Mouse (Mus musculus) Muller cell, postnatal 12 days (primary cell): ENCODE results near the gene Sox10.

ENCODE experiments used
- DNase-seq: peaks from one replicate; pipeline ENCODE4 v3.0.0-alpha.2; 2015; ENCODE audit errors: inconsistent ontology term

Sox10 gene

GRCm38 (mm10) chr15:79162301-79162700, 2.7 kb downstream of the Sox10 start:
- DNase-seq = no peak

- no peak for DNase-seq
Observed at GRCm38 (mm10) chr15:79155572-79155971, 9.5 kb downstream of the Sox10 start.

GRCm38 (mm10) chr15:79152709-79153108, 12.3 kb downstream of the Sox10 start:
- no peak for DNase-seq

DNA sequence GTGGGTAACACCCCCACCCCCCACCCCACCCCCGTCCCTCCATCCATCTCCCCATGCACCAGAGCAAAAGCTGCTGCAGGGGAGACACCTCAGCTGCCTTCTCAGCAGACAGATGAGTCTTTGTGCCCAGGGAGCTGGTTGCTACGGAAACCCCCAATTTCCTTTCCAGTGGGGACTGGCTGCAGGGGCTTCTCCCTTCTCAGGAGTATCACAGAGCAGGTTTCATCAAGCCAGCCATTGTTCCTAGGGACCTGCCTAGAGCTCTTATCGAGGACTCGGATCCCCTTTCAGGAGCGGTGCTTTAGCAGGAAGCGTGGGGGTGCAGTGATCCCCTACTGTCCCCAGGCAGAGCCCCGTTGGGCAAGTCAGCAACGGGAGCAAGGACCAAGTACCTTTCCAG, 13.2 kb downstream of the Sox10 start:
- DNase-seq = no peak

GRCm38 (mm10) chr15:79148533-79148932, 16.5 kb downstream of the Sox10 start:
- DNase-seq = peak; percentile 53

- no peak for DNase-seq
Observed at GRCm38 (mm10) chr15:79145522-79145921, 19.5 kb downstream of the Sox10 start.

- DNase-seq = no peak
Observed at GRCm38 (mm10) chr15:79144021-79144420, 21.0 kb downstream of the Sox10 start.

- DNase-seq = no peak
Observed at GRCm38 (mm10) chr15:79143316-79143715, 21.7 kb downstream of the Sox10 start.

DNA sequence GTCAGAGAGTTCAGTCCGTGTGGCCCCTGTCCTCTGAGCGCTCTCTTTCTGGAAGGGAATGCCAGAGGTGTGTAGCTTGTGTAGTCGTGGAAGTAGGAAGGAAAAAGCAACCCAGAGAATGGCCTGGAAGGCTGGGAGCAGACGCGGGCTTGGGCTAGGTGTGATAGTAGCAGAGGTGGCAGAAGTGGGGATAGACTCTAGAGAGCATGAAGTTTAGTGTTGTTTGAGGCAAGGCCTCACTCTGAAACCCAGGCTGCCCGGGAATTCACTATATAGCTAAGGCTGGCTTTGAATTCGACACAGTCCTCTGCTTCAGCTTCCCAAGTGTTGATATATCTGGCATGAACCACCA, 23.5 kb downstream of the Sox10 start:
- no peak for DNase-seq

DNA sequence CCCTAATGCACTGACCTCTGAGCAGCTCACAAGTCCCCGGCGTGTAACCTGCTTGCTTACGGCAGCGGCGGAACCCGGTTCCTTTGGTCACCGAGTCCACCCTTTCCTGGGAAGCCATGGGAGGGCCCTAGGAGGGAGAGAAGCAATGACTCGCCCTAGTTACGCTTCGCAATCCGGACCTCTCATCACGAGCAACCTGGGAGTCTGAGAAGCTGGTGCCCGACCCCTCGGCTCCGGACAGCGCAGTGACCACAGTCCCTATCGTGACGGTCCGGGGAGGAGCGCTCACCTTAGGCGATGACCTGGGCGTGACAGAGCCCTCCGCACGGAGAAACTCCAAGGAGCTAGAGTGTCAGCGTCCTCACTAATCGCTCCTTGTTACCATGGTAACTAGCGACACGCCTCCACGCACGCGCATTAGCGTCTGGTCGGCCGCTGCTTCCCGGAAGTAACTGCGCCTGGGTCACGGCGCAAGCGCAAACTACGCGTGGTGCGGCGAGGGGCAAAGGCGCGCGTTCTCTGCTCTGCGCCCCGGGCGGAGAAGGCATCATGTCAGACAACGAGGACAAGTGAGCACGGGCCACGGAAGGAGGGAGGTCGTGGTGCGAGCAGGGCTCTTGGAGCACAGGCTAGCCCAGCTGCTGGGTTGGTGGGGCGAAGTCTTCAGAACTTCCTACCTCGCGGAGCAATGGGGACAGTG, 24.0 kb downstream of the Sox10 start, which contains the start of the genes Polr2f and 1700088E04Rik:
TSS of gene Polr2f (plus strand) at position 144 of the 700 bp plus-strand sequence.
TSS of gene 1700088E04Rik (minus strand) at position 388 of the 700 bp plus-strand sequence.
- peak; percentile 91 for DNase-seq

- no peak for DNase-seq
Observed at GRCm38 (mm10) chr15:79139640-79140039, 25.4 kb downstream of the Sox10 start.

DNA sequence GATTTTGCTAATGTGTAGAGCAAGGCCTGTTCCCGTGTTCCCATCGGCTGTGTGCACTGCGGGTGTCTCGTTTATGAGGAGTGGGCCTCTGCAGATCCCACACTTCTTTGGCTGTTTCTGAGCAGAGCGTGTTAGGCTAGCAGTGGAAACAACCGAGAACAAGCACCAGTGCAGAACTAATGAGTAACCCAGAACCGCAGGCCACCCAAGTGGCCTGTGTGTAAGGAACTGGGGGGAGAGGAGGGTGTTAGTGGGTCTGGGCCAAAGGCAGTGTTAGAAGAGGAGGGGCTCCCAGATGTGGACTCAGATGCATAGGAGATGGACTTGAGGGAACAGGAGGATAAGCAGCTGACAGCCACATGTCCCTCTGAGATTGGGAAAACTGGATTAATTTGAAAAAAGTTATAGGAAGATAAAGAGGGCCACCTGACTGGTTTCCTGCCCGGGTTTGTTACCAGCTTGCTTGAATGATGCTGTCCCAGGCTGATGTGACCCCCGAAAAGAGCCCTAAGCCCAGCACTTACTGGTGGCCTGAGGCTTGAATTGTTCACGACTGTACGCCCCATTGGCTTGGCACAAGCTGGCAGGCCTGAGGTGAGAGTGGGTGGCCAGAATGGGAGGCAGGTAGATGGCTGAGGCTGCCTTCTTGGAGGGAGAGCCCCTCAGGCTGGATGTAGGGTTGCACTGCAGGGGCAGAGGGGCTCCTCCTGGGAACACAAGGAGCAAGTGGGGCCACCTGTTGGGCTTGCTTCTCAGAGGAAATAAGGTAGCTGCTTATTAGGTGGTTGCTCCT, 29.1 kb downstream of the Sox10 start:
- no peak for DNase-seq

- no peak for DNase-seq
Observed at GRCm38 (mm10) chr15:79135332-79135731, 29.7 kb downstream of the Sox10 start.

- no peak for DNase-seq
Observed at GRCm38 (mm10) chr15:79134496-79135270, 30.4 kb downstream of the Sox10 start.

DNA sequence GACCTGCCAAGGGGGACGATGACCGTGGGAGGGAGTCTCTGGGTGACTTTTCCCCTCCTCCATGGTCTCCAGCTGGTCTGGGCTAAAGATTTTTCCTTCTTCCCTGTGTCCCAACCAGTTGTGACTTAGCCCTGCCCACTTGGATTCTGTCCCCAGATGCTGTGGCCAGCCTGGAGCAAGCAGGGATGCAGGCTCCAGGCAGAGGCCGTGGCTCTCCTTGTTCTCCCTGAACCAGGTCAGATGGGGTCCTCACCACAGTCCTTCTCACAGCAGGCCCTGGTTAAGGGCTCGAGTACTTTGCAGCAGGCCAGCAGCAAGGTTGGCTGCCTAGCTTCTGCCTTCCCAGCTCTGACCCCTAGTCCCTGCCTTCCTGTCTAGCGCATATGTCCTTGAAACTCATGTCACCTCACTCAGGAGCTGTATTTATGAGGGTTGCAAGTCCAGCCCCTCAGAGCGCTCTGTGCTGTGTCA, 31.8 kb downstream of the Sox10 start:
- DNase-seq = no peak

- peak; percentile 89 for DNase-seq
Observed at GRCm38 (mm10) chr15:79131442-79131841, 33.6 kb downstream of the Sox10 start.

- DNase-seq = no peak
Observed at GRCm38 (mm10) chr15:79130782-79131181, 34.3 kb downstream of the Sox10 start.

- DNase-seq = no peak
Observed at GRCm38 (mm10) chr15:79129311-79129710, 35.7 kb downstream of the Sox10 start.

DNA sequence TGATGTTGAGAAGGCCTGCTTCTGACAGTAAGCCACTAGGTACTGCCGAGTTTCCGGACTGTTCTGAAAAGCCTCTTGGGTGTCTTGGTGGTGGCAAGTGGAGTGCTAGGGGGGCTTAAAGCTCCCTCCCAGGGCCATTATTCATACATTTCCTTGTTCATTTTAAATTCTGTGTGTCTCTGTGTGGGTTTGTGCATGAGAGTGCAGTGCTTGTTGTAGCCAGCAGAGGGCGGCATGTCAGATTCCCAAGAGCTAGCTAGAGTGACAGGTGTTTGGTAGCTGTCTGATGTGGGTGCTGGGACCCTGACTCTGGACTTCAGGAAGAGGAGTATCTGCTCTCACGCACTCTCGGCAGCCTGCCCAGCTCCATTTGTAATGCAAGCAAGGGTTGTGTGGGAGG, 36.8 kb downstream of the Sox10 start:
- DNase-seq = no peak

DNA sequence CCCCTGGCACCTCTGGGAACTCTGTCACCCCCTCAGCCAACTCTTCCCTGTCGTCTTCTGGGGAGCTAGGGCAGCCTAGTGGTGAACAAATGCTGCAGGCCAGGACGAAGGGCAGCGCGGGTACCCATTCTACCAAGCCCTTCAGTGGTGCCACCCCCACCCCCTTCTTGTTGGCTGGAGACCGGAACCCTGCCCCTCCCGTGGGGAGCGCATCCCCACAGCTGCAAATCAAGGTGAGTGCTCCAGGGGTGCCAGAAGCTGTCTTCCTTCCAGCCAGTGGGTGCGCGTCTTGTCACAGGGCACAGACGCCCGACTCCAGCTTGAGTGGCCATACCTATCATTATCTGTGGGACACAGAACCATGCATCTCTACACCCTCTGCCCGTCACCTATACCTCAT, 37.9 kb downstream of the Sox10 start:
- DNase-seq = no peak

- DNase-seq = no peak
Observed at GRCm38 (mm10) chr15:79126217-79126932, 38.7 kb downstream of the Sox10 start.
